Mouse (Mus musculus): ENCODE results near the gene Mpeg1.

- TF ChIP-seq GATA1 (IDR thresholded peaks at IDR 0.05; ENCODE audit: borderline replicate concordance, low read length) = no peak
- TF ChIP-seq FLI1 (IDR thresholded peaks at IDR 0.05; ENCODE audit: low read length) = no peak
These were observed 3.1 kb downstream of the Mpeg1 start for GRCm38 (mm10) chr19:12463722-12464035.

Data from megakaryocyte, embryonic 14.5 days (primary cell).